Mouse (Mus musculus): ENCODE measurements at regions not wholly inside any gene's neighbourhood (a gene's known extent, or its start where the extent isn't known, plus 50 kb on each side); places are given as distances from the start of the nearest gene placed in this dataset.

DNA sequence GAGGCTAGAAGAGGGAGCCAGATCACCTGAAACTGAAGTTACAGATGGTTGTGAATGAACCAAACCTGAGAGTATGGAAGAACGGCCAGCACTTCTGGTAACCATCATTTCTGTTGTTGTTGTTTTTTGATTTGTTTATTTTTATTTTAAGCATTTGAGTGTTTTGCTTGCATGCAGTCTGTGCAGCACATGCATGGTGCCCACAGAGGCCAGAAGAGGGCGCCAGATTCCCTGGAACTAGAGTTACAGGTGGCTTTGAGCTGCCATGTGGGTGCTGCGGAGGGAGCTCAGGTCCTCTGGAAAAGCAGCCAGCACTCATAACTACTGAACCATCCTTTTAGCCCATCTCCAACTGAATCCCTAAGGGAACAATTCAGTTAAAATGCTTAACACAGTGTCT is 159.7 kb downstream of the Gpat3 start:
- TF ChIP-seq POLR2A (IDR thresholded peaks at IDR 0.05; ENCODE audit: borderline replicate concordance, insufficient read depth, low read length) (no peak), CTCF (IDR thresholded peaks at IDR 0.05; ENCODE audit: borderline replicate concordance, insufficient read depth, low read depth, low read length) (no peak)

Data from cerebellum, adult 2 months (tissue).